Mouse (Mus musculus) myocyte (in vitro differentiated cells): ENCODE results near the gene Tnrc18. TPM values are rescaled to one million over a fixed set of nuclear protein-coding genes. Genes with fewer than 3 reads are reported as not detected.

Experiments used
- H3K27me3 ChIP-seq: one replicate; pipeline ENCODE4 v1.6.1; 2011; ENCODE audit not compliant: control insufficient read depth, insufficient read depth, insufficient read length
- H3K36me3 ChIP-seq: one replicate; pipeline ENCODE4 v1.6.1; 2011; ENCODE audit not compliant: control insufficient read depth, insufficient read depth
- H3K4me2 ChIP-seq: one replicate; pipeline ENCODE4 v1.6.1; 2011; ENCODE audit warnings: low read depth, control low read depth
- H3K4me3 ChIP-seq: one replicate; pipeline ENCODE4 v1.5.1; 2011; ENCODE audit warnings: mild to moderate bottlenecking, control low read depth, moderate library complexity
- H3K79me2 ChIP-seq: one replicate; pipeline ENCODE4 v1.6.1; 2011; ENCODE audit not compliant: control insufficient read depth, insufficient read depth
- H3ac ChIP-seq: one replicate; pipeline ENCODE4 v1.6.1; 2011; ENCODE audit not compliant: control insufficient read depth, insufficient read length
- CEBPB ChIP-seq: IDR thresholded peaks from 2 replicates; pipeline ENCODE4 v1.6.1; 2011; ENCODE audit warnings: mild to moderate bottlenecking, moderate library complexity; ENCODE audit not compliant: poor library complexity, insufficient read depth, severe bottlenecking
- E2F4 ChIP-seq: IDR thresholded peaks from one replicate; pipeline ENCODE4 v1.6.1; 2011; ENCODE audit warnings: mild to moderate bottlenecking, control low read depth, moderate library complexity; ENCODE audit not compliant: insufficient read depth
- MAX ChIP-seq: IDR thresholded peaks from one replicate; pipeline ENCODE4 v1.6.1; 2011; ENCODE audit warnings: low read depth, mild to moderate bottlenecking, control low read depth
- MYOD1 ChIP-seq, 3 experiments: IDR thresholded peaks; one replicate each; pipeline ENCODE4 v1.6.1; 2011; ENCODE audit warnings: control low read depth in 2 of 3, low read depth in 2 of 3, mild to moderate bottlenecking in 2 of 3, moderate library complexity in 1 of 3; ENCODE audit not compliant: insufficient read length in 2 of 3, control insufficient read depth in 1 of 3
- MYOG ChIP-seq, 3 experiments: IDR thresholded peaks; one replicate each; pipeline ENCODE4 v1.6.1; 2011; ENCODE audit warnings: control low read depth in 2 of 3, low read depth in 2 of 3, mild to moderate bottlenecking in 2 of 3; ENCODE audit not compliant: insufficient read length in 2 of 3, control insufficient read depth in 1 of 3, insufficient read depth in 1 of 3
- POLR2A ChIP-seq: IDR thresholded peaks from one replicate; pipeline ENCODE4 v1.6.1; 2011; ENCODE audit warnings: low read depth, mild to moderate bottlenecking, control low read depth, moderate library complexity; ENCODE audit not compliant: insufficient read length
- POLR2AphosphoS2 ChIP-seq: IDR thresholded peaks from one replicate; pipeline ENCODE4 v1.6.1; 2011; ENCODE audit warnings: low read depth, control low read depth; ENCODE audit not compliant: insufficient read length
- REST ChIP-seq: IDR thresholded peaks from one replicate; pipeline ENCODE4 v1.6.1; 2011; ENCODE audit warnings: mild to moderate bottlenecking, control low read depth, moderate library complexity; ENCODE audit not compliant: insufficient read depth, insufficient read length
- SRF ChIP-seq: IDR thresholded peaks from one replicate; pipeline ENCODE4 v1.6.1; 2011; ENCODE audit warnings: low read depth; ENCODE audit not compliant: control insufficient read depth, insufficient read length
- TCF12 ChIP-seq: IDR thresholded peaks from one replicate; pipeline ENCODE4 v1.6.1; 2011; ENCODE audit warnings: mild to moderate bottlenecking, control low read depth; ENCODE audit not compliant: poor library complexity, insufficient read depth, severe bottlenecking
- TCF3 ChIP-seq: IDR thresholded peaks from one replicate; pipeline ENCODE4 v1.6.1; 2011; ENCODE audit warnings: low read depth, control low read depth; ENCODE audit not compliant: insufficient read length
- USF1 ChIP-seq: IDR thresholded peaks from one replicate; pipeline ENCODE4 v1.6.1; 2011; ENCODE audit warnings: low read depth, mild to moderate bottlenecking, control low read depth, moderate library complexity
- polyA plus RNA-seq: library from polyadenylated mRNA; unstranded; fragments of >200 nt; fragmentation: generic; extraction: Trizol; gene quantifications from one replicate; pipeline ENCODE4 v1.2.1, GENCODE M21; 2012; ENCODE audit warnings: missing spikeins

Tnrc18 gene
- polyA plus RNA-seq, 1 experiment = 26.2 TPM

DNA sequence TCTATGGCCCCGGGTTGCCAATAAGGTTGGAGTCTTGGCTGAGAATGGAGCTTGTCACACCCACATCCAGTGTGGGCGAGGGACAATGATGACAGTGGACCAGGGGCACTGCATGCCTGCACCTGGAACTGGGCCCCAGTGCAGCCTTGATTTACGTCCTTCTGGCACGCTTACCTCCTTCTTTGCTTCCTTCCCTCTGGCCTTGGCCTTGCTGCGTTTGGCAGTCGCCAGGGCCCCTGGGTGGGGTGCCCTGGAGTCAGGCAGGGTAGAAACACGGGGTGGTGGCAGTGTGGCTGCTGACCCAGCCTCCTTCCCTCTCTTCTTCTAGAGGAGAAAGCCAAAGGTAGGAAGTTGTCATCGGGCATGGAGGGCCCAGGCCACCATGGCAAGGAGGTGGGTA, 77.5 kb downstream of the Tnrc18 start:
- Histone ChIP-seq H3K4me3 (no peak overlapping the region), H3K36me3 (peaks cover 21% of the 10 kb centered on the region), H3ac (no peak overlapping the region), H3K4me2 (no peak overlapping the region), H3K79me2 (no peaks in the 10 kb centered on the region), H3K27me3 (no peaks in the 10 kb centered on the region)
- TF ChIP-seq TCF12 = no peak
- no peak for TF ChIP-seq REST
- no peak for TF ChIP-seq MYOG (IDR thresholded peaks at IDR 0.05; ENCODE audit: control insufficient read depth in 1 of 3, insufficient read depth in 1 of 3, insufficient read length in 2 of 3, low read depth in 2 of 3)
- TF ChIP-seq MYOD1 (IDR thresholded peaks at IDR 0.05; ENCODE audit: control insufficient read depth in 1 of 3, insufficient read length in 2 of 3, low read depth in 2 of 3) = no peak
- TF ChIP-seq POLR2AphosphoS2 = no peak
- no peak for TF ChIP-seq USF1
- TF ChIP-seq TCF3 = no peak
- TF ChIP-seq SRF = no peak
- no peak for TF ChIP-seq MAX
- TF ChIP-seq CEBPB = no peak
- TF ChIP-seq E2F4 = no peak

DNA sequence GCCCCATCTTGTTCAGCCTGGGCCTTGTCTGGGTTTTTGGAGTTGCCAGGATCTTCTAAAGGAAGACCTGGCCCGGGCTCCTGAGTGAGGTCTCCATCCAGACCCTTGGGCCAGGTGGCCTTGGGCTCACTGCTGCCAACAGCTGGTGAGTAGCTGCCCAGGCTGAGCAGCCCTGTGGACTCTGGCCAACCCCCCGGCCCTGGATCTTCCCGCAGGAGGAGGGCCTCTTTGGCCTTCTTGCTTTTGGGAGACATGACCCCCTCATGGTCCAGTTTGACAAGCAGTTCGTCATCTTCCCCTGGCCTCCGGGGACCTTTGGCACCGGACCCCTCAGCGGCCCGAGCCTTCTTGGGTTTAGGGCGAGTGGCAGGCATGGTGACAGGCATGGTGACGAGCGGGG, 85.5 kb downstream of the Tnrc18 start:
- Histone ChIP-seq H3ac (no peak overlapping the region), H3K36me3 (peaks cover 40% of the 10 kb centered on the region), H3K4me3 (no peak overlapping the region), H3K4me2 (no peak overlapping the region), H3K27me3 (no peaks in the 10 kb centered on the region), H3K79me2 (no peaks in the 10 kb centered on the region)
- TF ChIP-seq TCF3 (no peak), CEBPB (no peak), SRF (no peak), REST (no peak), E2F4 (no peak), TCF12 (no peak), MYOG (IDR thresholded peaks at IDR 0.05; ENCODE audit: control insufficient read depth in 1 of 3, insufficient read depth in 1 of 3, insufficient read length in 2 of 3, low read depth in 2 of 3) (no peak)

DNA sequence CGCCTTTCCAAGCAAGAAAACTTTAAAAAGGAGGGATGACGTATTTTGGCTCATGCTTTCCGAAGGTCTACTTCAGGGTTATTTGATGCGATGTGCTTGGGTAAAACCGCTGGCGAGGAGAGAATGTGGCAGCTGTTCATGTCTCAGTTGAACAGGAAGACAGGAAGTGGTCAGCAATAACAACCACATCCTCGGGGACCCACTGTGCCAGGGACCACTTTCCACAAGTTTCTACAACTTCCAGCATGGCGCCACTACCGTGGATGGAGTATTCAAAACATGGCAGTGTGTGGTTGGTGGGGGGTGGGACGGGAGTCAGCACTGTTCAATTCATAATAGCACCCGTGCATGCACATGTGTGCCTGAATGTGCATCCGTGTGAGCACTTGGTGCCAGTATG, 87.2 kb downstream of the Tnrc18 start:
- Histone ChIP-seq H3K4me3 (no peak overlapping the region), H3ac (no peak overlapping the region), H3K4me2 (no peak overlapping the region), H3K79me2 (no peaks in the 10 kb centered on the region), H3K36me3 (peaks cover 32% of the 10 kb centered on the region), H3K27me3 (no peaks in the 10 kb centered on the region)
- TF ChIP-seq POLR2A (no peak), CEBPB (no peak), USF1 (no peak), MAX (no peak), POLR2AphosphoS2 (no peak), E2F4 (no peak), MYOG (IDR thresholded peaks at IDR 0.05; ENCODE audit: control insufficient read depth in 1 of 3, insufficient read depth in 1 of 3, insufficient read length in 2 of 3, low read depth in 2 of 3) (no peak), TCF12 (no peak), MYOD1 (IDR thresholded peaks at IDR 0.05; ENCODE audit: control insufficient read depth in 1 of 3, insufficient read length in 2 of 3, low read depth in 2 of 3) (no peak), REST (no peak), TCF3 (no peak), SRF (no peak)

DNA sequence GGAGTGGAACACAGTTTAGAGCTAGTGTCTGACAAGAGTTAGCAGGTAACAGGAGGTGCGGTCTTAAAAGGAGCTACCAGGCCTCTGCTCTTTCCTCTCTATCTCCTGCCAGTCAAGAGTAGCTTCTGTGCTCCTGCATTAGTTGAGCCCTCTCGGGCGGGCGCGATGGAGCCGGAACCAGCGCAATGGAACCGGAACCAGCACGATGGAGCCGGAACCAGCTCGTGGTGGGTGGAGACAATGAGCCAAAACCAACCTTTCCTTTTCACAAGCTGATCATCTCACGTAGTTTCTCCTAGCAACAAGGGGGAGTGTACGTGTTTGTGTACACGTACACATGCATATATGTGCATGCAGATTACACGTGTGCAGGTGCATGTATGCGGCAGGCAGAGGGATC, 89.2 kb downstream of the Tnrc18 start:
- TF ChIP-seq REST (no peak), CEBPB (no peak), TCF12 (no peak)
- peaks cover 21% of the 10 kb centered on the region for H3K36me3 ChIP-seq
- no peak overlapping the region for H3K4me3 ChIP-seq
- H3K4me2 ChIP-seq = no peak overlapping the region
- H3K79me2 ChIP-seq = no peaks in the 10 kb centered on the region
- no peaks in the 10 kb centered on the region for H3K27me3 ChIP-seq
- H3ac ChIP-seq = no peak overlapping the region

DNA sequence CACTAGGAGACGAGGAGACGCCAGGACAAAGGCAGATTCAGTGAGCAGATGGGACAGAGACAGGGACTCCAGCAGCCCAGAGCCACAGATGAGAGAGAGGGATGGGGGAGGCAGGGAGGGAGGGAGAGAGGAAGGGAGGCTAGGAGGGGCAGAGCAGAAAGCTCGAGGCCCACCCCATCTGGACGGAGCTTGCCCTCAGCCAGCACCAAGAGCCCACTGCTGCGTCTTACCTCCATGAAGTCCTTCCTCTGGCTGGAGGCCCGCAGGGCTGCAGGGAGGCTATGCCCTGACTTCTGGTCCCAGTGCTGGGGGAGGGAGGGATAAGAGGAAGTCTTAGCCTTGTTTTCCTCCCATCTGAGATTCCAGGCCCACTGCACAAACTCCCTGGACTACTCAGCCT, 90.7 kb downstream of the Tnrc18 start:
- Histone ChIP-seq H3K36me3 (peaks cover 20% of the 10 kb centered on the region), H3K4me2 (no peak overlapping the region), H3K79me2 (no peaks in the 10 kb centered on the region), H3ac (no peak overlapping the region), H3K4me3 (no peak overlapping the region), H3K27me3 (no peaks in the 10 kb centered on the region)
- TF ChIP-seq CEBPB (no peak), MYOG (IDR thresholded peaks at IDR 0.05; ENCODE audit: control insufficient read depth in 1 of 3, insufficient read depth in 1 of 3, insufficient read length in 2 of 3, low read depth in 2 of 3) (no peak), REST (no peak), POLR2A (no peak), SRF (no peak), MYOD1 (IDR thresholded peaks at IDR 0.05; ENCODE audit: control insufficient read depth in 1 of 3, insufficient read length in 2 of 3, low read depth in 2 of 3) (no peak), E2F4 (no peak), USF1 (no peak), TCF12 (no peak), POLR2AphosphoS2 (no peak), MAX (no peak), TCF3 (no peak)
